Mouse (Mus musculus) cortical plate, adult 2 months (tissue): ENCODE measurements around the gene Hsf5.

Experiments used
- CTCF ChIP-seq: fragments of 200-500 bp; IDR thresholded peaks from 2 replicates; pipeline ENCODE4 v1.5.1; 2011; ENCODE audit warnings: mild to moderate bottlenecking, control low read depth, low read length; ENCODE audit not compliant: insufficient read depth; ENCODE audit errors: extremely low read depth
- POLR2A ChIP-seq: fragments of 200-500 bp; IDR thresholded peaks from 2 replicates; pipeline ENCODE4 v1.6.1; 2011; ENCODE audit warnings: mild to moderate bottlenecking, low read length, control low read depth; ENCODE audit not compliant: insufficient read depth; ENCODE audit errors: extremely low read depth

DNA sequence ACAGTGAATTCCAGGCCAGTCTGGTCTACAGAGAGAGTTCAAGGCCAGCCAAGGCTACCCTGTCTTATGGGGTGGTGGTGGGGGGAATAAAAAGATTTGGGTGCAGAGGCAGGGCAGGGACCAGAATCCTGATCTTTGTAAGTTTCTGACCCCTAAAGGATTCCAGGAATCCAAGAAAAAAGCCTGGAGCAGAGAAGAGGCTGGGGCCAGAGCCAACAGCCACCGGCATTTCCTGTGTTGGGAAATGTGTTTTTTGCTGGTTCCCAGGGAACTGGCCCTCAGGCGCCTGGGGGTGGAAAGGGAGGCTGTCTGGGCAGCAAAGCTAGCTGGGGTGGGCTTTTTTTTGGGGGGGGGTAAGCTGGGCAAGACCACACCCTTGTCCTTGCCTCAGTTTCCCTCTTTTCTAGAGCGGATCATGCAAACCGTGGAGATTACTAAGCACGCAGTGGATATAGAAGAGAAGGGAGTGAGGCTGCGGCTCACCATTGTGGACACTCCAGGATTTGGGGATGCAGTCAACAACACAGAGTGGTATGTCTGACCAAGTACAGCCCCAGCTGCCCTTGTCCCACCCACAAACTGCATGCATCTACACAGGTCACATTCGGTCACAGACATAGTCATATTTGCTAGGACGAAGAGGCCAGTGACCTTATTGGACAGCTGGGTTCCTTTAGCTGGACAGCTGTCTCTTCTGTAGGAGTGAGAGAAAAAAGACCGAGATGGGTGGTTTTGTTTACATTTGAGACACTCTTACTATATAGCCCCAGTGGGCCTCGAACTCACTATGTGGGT lies 32.1 kb upstream of the Hsf5 start:
- no peak for TF ChIP-seq POLR2A
- no peak for TF ChIP-seq CTCF
